Mouse (Mus musculus) mammary gland, adult 2 months (tissue): Measurements from ENCODE around the gene Amtn. TPM values are rescaled to one million over a fixed set of nuclear protein-coding genes. Genes with fewer than 3 reads are reported as not detected.

Experiments
- polyA plus RNA-seq: library from polyadenylated mRNA; depleted of rRNA; stranded (reverse); fragments of >200 nt; gene quantifications from 2 replicates; pipeline ENCODE4 v1.2.3, GENCODE M21; 2012; ENCODE audit warnings: low replicate concordance; rRNA removed

The Amtn gene
- polyA plus RNA-seq = not detected in 2 replicates

GRCm38 (mm10) chr5:88375808-88376207, at the start of gene Amtn:
TSS of gene Amtn (plus strand) at chr5:88376108.

Other genes starting within 250 kb of the Amtn start
- not detected in 2 replicates for gene Gm11115, start 222.0 kb upstream of the Amtn start, polyA plus RNA-seq
- not detected in 2 replicates for gene Gm7714, start 107.2 kb upstream of the Amtn start, polyA plus RNA-seq
- not detected in 2 replicates for gene Prol1, start 58.8 kb upstream of the Amtn start, polyA plus RNA-seq
- not detected in 2 replicates for gene Ambn, start 79.9 kb downstream of the Amtn start, polyA plus RNA-seq
- gene Enam, start 111.9 kb downstream of the Amtn start, polyA plus RNA-seq = not detected in 2 replicates
- gene Jchain, start 151.8 kb downstream of the Amtn start, polyA plus RNA-seq = 16.2 and 22.2 TPM in 2 replicates
- 6.4 and 10.4 TPM in 2 replicates for gene Utp3, start 178.4 kb downstream of the Amtn start, polyA plus RNA-seq
- gene Rufy3, start 188.9 kb downstream of the Amtn start, polyA plus RNA-seq = 4.1 and 5.3 TPM in 2 replicates